Mouse (Mus musculus): ENCODE results near the gene Olfr1402.

Gene Olfr1402

GRCm38 (mm10) chr3:97421920-97422319 lies at the start of gene Olfr1402:
Gene Olfr1402 (minus strand): TSS chr3:97422020.
- DNase-seq (ENCODE audit: low spot score), result no peak

- no peak for DNase-seq (ENCODE audit: low spot score)
These were observed 33.5 kb upstream of the Olfr1402 start for GRCm38 (mm10) chr3:97455286-97455685.

GRCm38 (mm10) chr3:97438619-97439018 lies 16.8 kb upstream of the Olfr1402 start:
- DNase-seq (ENCODE audit: low spot score), result no peak

- DNase-seq (ENCODE audit: low spot score), result no peak
These were observed 27.5 kb downstream of the Olfr1402 start for GRCm38 (mm10) chr3:97394289-97394688.

- DNase-seq (ENCODE audit: low spot score), result no peak
These were observed 28.7 kb downstream of the Olfr1402 start for GRCm38 (mm10) chr3:97393079-97393478.

- DNase-seq (ENCODE audit: low spot score), result no peak
These were observed 51.4 kb downstream of the Olfr1402 start for GRCm38 (mm10) chr3:97370382-97370781.

- no peak for DNase-seq (ENCODE audit: low spot score)
These were observed 58.3 kb downstream of the Olfr1402 start for GRCm38 (mm10) chr3:97363418-97364098.

GRCm38 (mm10) chr3:97358448-97358847 lies 63.4 kb downstream of the Olfr1402 start:
- DNase-seq (ENCODE audit: low spot score), result no peak

Data from spleen, adult 12 weeks (tissue).